Mouse (Mus musculus) hematopoietic stem cell, adult 5-6 weeks (primary cell): Measurements from ENCODE around the gene Slc25a19. TPM values are rescaled to one million over a fixed set of nuclear protein-coding genes. Genes with fewer than 3 reads are reported as not detected.

ENCODE experiments used
- ATAC-seq, 2 experiments: fragments of 125-278 bp in 1 of 2; replicated peaks in 1 of 2; 2 replicates each; pipeline ENCODE4 v1.8.0; 2016 to 2017; ENCODE audit warnings: inconsistent platforms in 2 of 2, mild to moderate bottlenecking in 2 of 2, moderate number of reproducible peaks in 2 of 2, low read depth in 1 of 2, moderate TSS enrichment in 1 of 2; ENCODE audit not compliant: low FRiP score in 2 of 2, poor library complexity in 2 of 2, severe bottlenecking in 2 of 2, insufficient read depth in 1 of 2, low TSS enrichment in 1 of 2
- total RNA-seq: library from RNA; stranded (forward); fragments of 172-1452, 232-1000 nt; gene quantifications from 2 replicates; pipeline ENCODE4 v1.2.3, GENCODE M21; 2017

Slc25a19 gene
- total RNA-seq, 1 experiment from 2014 or later = 33.8 TPM

DNA sequence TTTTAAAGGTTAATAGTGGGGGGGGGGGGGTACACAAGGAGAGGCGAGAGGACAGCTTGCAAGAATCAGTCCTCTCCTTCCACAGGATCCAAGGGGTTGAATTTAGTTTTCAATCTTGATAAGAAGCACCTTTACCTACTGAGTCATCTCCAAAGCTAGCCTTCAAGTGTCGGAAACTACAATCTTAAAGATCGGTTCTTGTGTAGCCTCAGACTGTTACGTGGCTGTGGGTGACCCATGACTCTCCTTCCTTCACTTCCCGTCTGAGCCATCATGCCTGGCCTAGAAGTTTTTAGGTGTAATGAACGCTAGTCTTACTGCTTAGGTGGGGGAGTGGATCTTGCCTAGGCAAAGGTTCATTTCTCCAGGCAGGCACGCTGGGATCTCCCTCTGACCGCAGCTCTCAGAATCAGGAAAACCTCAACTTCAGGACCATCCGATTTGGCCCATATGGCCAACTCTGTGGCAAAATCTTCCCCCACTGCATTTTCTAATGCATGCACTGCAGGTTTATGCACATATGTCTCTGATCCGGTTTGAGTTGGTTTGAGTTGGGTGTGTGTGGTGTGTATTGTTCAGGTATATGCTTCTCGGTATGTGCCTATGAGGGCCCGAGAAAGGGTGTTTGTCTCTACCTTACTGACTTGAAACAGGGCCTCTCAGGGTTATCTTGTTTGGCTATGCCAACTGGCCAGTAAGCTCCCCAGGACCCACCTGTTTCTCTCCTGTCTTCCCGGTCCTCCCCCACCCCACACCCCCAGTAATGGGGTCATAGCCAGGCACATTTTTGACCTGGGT, 1.8 kb upstream of the Slc25a19 start:
- no peak for ATAC-seq

DNA sequence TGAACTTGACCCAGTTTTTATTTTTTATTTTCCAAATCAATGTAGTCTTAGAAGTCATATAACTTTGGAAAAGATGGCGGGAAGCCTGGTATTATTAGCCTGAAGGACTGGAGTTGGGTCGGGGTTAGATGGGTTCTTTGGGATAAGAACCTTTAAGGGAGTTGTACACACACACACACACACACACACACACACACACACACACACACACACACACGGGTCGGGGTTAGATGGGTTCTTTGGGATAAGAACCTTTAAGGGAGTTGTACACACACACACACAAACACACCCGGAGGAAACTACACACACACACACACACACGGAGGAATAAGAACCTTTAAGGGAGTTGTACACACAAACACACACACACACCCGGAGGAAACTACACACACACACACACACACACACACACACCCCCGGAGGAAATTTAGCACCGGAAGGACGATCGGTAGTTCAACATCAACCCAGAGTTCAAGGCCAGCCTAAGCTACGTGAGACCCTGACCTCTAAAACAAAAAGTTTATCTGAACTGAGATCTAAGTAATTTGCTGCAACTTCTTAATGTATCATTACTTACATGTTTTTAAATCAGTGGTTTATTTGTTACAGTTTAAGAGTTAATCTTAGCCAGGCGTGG, 488 bp upstream of the Slc25a19 start:
- no peak for ATAC-seq

DNA sequence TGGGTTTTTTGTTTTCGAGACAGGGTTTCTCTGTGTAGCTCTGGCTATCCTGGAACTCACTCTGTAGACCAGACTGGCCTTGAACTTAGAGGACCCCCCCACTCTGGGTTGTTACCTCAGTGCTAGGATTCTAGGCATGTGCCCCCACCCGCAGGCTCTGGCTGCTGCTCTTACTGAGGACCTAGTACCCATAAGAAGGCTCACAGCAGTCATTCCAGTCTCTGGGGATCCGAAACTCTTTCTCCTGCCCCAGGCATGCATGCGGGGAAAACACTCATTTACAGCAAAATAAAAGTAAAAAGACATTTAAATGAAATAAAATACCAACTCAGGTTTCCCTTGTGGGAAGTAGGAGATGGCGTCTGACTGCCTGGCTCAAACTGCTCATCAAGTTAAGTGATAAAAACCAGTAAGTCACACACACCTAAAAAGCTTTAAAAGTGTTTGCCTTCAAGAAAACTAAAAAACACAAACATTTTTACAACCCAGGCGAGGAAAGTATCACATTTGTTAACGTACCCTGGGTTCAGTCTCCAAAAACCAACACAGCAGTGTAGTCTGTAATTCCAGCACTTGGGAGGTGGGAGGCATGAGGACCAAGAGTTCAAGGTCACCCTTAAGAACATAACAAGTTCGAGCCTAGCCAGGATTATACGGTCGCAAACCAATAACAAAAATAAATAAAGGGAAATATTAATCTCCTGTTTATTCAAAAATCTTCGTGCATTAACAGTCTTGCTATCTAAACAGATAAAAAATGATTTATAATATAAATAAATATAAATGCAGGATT, 1.1 kb downstream of the Slc25a19 start:
- ATAC-seq = no peak

DNA sequence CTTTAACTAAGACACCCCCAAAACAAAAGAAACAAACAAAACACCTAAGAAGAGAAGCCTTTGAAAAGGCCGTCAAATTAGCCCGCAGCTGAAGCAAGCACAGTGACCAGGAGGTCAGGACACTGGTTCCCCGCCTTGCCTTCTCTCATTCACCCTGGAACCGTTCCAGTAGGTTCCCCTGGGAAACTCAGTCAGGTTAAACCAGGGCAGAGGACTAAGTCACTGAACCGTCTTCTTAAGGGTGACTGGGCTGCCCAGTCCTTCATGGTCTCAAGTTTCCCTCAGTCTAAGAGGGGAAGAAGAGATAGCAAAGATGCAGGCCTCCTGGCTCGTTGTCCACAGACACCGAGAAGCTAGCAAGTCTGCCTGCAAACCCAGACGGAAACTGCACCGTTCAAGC, 2.2 kb downstream of the Slc25a19 start:
- no peak for ATAC-seq

DNA sequence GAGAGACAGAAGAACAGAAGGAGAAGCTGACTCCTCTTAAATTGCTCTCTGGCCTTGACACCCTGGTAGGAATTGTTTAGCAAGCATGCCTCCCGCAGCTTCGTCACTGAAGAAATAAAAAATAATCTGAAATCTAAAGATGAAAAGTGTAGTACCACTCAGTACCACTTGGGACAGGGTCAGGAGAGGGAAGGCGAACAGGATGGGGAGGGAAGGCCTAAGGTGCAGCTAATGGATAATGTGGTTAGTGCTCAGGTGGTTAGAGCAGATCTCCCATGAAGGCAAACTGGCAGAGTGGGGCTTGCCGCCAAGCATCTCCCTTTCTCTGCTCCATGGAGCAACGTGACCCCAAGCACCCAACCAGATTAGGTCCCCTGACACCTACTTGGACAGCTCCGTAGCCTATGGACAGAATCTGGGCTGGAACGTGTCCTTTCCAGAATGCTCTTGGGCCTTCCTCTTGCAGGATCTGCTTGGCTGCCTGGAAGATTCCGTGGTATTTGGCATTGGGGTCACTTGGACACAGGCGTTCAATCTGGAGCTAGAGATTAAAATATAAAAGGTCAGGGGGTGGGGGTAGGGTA, 4.5 kb downstream of the Slc25a19 start:
- no peak for ATAC-seq

DNA sequence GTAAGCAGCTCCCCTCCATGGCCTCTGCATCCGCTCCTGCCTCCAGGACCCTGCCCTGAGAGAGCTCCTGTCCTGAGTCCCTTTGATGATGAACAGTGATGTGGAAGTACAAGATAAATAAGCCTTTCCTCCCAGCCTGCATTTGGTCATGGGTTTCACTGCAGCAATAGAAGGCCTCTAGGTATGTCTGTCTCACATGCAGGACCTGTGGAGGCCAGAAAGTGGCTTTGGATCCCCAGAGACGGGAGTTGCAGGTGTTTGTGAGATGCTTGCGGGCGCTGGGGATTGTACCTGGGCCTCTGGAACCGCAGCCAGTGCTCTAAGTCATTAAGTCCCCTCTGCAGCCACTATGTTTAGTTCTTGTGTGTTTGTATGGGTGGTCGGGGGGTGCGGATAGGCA, 8.1 kb downstream of the Slc25a19 start:
- ATAC-seq = no peak

DNA sequence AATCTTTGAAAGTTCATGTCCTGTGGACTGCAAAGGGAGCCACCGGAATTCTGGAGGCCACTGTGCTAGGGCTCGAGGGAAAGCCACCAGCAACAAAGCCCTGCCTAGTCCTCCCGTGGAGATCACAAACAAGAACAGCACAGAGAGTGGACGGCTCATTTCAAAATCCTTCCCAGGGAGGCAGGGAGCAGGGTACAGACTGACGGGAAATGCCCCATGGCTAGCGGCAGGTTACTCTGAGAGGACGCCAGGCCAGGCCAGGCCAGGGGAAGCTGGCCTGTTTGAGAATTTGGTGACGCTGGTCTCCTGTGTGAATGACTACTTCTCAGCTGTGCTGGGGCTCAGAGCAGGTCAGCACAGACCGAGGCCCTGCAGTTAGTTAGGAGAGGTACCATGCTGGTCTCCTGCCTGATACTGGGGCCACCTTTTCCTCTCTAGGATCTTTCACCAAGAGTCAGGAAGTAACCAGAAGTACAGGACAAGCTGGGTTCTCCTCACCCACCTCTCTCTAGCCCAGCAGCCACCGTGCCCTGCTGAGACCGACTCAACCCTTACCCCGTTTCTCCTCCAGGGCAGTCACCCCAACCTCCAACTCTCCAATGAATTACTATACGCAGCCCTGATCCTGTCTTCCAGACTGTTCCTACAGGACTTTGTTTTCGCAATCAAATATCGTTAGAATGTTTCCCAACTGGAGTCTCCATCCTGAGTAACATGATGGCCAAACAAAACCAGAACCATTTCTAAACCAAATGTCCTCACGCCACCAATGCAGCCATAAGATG, 9.2 kb downstream of the Slc25a19 start:
- no peak for ATAC-seq

DNA sequence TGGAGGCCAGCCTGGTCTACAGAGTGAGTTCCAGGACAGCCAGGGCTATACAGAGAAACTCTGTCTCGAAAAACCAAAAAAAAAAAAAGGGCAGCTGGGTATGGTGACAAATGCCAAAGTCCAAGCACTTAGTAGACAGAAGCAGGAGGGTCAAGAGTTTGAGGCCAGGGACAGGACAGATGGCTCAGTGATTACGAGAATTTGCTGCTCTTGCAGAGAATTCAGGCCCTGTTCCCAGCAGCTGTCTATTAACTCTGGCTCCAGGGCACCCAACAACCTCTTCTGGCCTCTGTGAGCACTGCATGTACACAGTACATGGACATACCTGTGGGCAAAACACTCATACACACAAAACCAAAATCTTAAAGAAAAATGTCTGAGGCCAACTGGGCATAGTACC, 10.1 kb downstream of the Slc25a19 start:
- no peak for ATAC-seq

DNA sequence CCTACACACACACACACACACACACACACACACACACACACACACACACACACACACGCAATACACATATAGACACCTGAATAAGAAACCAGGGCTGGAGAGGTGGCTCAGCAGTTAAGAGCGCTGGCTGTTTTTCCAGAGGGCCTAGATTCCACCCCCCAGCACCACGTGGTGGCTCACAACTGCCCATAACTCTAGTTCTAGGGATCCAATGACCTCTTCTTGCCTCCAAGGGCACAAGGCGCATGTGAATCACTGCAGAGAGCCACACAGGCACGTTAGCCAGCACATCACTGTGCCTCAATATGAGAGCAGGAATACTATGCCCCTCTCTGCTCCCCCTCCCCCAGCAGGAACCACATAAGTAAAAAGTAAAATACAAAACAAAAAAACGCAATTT, 11.2 kb downstream of the Slc25a19 start:
- ATAC-seq = no peak

DNA sequence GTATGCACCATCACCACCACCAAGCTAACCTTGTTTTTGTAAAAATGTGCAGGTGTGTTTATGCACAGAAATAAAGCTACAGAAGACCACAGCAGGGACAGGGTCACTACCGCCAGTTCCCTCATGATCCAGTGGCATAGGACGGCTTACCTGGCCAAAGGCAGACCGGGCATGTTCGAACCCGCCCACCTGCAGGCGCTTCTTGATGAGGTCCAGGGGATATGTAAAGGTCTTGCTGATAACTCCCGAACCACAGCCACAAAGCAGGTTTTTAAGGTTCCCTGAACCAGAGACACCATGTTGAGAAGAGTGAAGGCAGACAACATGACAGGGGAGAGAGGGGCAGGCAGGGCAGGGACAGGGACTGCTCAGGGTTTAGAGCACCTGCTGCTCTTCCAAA, 11.7 kb downstream of the Slc25a19 start:
- ATAC-seq = no peak

DNA sequence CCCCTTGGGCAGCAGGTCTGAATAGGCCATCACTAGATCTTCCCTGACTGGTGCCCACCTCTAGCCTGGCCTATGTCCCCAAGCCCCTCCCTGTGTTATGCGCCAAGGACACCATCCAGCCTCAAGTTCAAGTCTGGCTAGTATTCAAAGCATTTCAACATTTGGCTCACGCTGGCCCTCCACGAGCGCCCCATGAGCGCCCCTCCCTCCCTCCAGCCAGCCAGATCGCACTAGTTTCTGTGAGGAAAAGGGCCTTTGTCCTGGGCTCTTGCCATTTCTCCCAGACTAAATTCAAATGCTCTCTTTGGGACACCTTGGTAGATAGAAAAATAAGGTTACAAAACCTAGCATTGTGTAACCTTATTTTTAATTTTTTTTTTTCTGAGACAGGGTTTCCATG, 12.2 kb downstream of the Slc25a19 start:
- no peak for ATAC-seq

DNA sequence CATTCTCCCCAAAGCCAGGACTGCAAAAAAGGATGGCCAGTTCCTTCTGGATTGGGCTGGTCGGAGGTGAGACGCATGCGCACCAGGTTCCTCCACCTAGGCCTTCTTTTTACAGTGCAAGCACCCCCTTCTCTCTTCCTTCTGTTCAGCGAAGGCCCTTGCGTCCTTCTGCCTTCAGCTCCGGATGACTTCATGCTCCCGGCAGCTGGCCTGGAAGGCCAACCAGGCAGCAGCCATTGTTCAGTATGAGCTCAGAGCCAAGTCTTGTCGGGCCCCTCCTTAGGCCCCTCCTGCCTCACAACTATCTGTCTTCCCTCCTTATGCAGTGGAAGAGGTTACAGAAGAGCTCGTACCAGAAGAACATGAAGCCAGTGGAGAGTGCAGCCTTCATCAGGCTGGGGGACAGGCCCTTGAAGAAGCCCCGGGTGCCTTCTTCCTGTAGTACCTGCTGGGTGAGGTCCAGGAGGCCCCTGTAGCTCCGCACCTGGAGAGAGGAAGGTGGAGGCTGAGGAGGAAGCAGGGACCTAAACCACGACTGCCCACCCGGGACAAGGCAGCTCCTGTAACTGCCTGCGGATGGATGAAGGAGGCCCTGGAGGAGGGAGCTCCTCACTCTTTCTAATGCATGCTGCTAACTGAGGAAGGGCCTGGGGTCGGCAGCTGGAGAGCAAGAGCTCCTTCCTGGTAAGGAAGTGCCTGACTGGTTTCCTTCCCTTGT, 12.8 kb downstream of the Slc25a19 start:
- no peak for ATAC-seq

DNA sequence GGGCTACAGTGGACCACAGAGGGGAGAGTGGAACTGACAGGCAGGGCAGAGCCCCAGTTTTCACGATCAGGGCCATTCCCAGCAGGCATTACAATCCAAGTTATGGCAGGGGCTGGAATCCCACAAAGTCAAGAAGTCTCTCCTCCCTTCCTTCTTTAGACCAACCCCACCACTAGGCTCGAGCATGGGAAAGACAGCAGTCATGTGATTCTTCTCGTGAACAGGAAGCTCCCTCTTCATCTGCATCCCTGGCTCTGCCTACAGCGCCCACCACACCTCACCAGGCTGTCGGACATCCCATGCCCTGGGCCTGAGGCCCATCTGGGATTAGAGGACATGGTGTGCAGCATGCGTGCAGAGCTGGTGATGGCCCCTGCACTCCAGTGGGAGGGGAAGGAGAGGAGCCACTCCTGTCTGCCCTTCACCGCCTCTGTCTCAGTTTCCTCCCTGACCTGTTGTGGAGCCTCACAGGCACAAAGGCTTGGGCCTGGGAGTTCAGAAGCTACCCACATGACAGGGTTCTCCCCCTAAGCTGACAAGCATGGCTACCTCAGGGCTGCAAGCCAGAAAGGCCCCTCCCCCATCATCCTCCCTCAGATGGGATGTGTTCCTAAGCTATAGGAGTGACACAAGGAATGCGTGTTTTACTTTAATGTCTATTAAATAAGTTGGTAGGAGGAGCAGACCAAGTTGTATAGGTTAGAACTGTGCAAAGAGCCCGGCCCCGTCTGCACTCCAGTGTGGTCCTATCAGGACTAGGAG, 13.6 kb downstream of the Slc25a19 start:
- ATAC-seq = no peak

DNA sequence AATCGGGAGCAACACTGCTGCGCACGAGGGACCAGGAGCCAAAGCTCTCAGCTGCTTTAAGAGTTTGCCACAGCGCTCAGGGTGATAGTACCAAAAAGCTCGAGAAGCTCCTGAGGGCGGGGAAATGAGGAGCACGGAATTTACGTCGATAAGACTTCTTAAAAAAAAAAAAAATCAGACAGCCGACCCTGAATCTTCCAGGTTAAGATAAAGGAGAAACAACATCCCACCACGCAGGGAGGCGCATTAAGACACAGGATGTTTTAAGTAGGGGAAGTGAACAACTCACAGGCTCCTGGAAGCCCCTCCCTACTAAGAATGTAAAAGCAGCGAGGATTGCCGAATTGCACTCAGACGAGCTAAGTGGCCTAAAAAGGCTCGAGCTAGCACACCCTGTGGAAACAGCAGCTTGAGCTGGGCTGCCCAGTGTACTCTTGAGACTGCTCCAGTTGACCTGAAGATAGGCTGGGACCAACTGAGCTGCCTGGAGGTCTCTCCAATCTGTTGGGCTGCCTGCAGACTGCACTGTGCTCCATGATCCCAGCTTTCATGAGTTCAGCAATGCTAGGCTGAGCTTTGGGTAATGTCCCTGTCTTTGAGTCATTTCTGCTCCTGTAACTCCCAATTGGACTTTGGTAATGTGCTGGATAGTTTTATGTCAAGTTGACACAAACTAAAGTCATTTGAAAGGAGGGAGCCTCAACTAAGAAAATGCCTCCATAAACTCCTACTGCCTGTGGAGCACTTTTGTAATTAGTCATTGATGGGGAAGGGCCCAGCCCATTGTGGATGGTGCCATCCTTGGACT, 14.8 kb downstream of the Slc25a19 start:
- peak; percentile 13 to 25; a peak in 2 of 4 replicates for ATAC-seq

DNA sequence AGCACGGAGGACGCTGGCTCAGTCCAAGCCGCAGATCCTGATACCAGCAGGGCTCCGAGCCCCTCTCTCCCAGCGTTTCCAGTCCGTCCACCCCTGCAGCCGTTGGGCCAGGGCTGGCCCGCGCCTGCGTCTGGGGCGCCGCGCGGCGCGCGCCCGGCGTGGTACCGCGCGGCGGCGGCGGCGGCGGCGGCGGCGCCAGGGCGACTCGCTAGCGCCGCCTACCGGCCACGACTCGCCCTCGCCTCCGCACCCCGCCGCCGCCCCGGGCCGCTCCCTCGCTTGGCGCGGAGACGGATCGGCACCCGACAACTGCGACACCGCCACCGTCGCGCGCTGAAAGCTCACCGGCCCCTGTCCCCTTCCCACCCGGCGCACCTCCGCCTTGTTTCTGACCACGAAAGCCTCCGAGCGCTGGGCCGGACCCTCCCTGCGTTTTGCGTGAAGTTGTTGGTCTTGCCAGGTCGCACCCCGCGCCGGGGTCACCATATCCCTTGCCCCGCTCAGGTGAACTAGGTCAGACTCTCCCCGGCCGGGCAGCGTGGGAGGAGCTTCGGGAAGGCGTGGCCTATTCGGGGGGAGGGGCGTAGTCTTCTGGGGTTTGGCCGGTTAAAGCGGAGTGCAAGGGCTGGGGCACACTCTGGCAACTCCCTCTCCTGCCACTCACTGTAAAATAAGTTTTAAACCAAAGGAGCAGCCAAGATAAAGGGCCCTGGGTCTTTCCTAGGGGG, 15.5 kb downstream of the Slc25a19 start, which contains the start of gene Mif4gd:
Gene Mif4gd, minus strand, starts transcription at position 560 of the 728 bp plus-strand sequence.
- peak; percentile 87 to 89 for ATAC-seq
